Mouse (Mus musculus) ZHBTc4 (cell line): ENCODE measurements around the gene Entpd3.
A peak's percentile ranks its signal among the peaks of the same experiment; 100 is the strongest.

Experiments
- DNase-seq: peaks from one replicate; pipeline ENCODE4 v3.0.0-alpha.2; 2011; ENCODE audit warnings: low read depth, low spot score

Entpd3 gene

GRCm38 (mm10) chr9:120539662-120540251, at the start of gene Entpd3:
Gene Entpd3, plus strand, starts transcription at chr9:120539818.
- peak; percentile 36 for DNase-seq

GRCm38 (mm10) chr9:120491509-120491908, 48.1 kb upstream of the Entpd3 start:
- DNase-seq = peak; percentile 26

GRCm38 (mm10) chr9:120492010-120492399, 47.6 kb upstream of the Entpd3 start, which contains the start of gene Eif1b:
Gene Eif1b, plus strand, starts transcription at chr9:120492232.
- peak; percentile 67 for DNase-seq

- peak; percentile 76 for DNase-seq
Measured at GRCm38 (mm10) chr9:120492400-120493351, 46.9 kb upstream of the Entpd3 start.

- DNase-seq = no peak
Measured at GRCm38 (mm10) chr9:120493781-120494180, 45.8 kb upstream of the Entpd3 start.

GRCm38 (mm10) chr9:120496691-120497090, 42.9 kb upstream of the Entpd3 start:
- DNase-seq = peak; percentile 74

- no peak for DNase-seq
Measured at GRCm38 (mm10) chr9:120497983-120498382, 41.6 kb upstream of the Entpd3 start.

- peak; percentile 50 for DNase-seq
Measured at GRCm38 (mm10) chr9:120501191-120501902, 38.3 kb upstream of the Entpd3 start.

- DNase-seq = peak; percentile 89
Measured at GRCm38 (mm10) chr9:120502013-120502412, 37.6 kb upstream of the Entpd3 start.

- DNase-seq = no peak
Measured at GRCm38 (mm10) chr9:120504423-120504822, 35.2 kb upstream of the Entpd3 start.

GRCm38 (mm10) chr9:120511781-120512180, 27.8 kb upstream of the Entpd3 start:
- peak; percentile 42 for DNase-seq

- no peak for DNase-seq
Measured at GRCm38 (mm10) chr9:120516720-120517119, 22.9 kb upstream of the Entpd3 start.

GRCm38 (mm10) chr9:120518946-120519345, 20.7 kb upstream of the Entpd3 start:
- peak; percentile 69 for DNase-seq

- peak; percentile 78 for DNase-seq
Measured at GRCm38 (mm10) chr9:120519469-120520125, 20.0 kb upstream of the Entpd3 start.

- DNase-seq = no peak
Measured at GRCm38 (mm10) chr9:120521161-120521560, 18.5 kb upstream of the Entpd3 start.

- DNase-seq = no peak
Measured at GRCm38 (mm10) chr9:120527270-120527669, 12.3 kb upstream of the Entpd3 start.

- DNase-seq = no peak
Measured at GRCm38 (mm10) chr9:120527919-120528318, 11.7 kb upstream of the Entpd3 start.

GRCm38 (mm10) chr9:120528815-120529510, 10.7 kb upstream of the Entpd3 start:
- no peak for DNase-seq

- DNase-seq = no peak
Measured at GRCm38 (mm10) chr9:120530471-120530870, 9.1 kb upstream of the Entpd3 start.

- peak; percentile 68 for DNase-seq
Measured at GRCm38 (mm10) chr9:120532062-120532461, 7.6 kb upstream of the Entpd3 start.

- peak; percentile 85 for DNase-seq
Measured at GRCm38 (mm10) chr9:120532691-120533090, 6.9 kb upstream of the Entpd3 start.
